Mouse (Mus musculus): ENCODE measurements at regions not wholly inside any gene's neighbourhood (a gene's known extent, or its start where the extent isn't known, plus 50 kb on each side); places are given as distances from the start of the nearest gene placed in this dataset.

GRCm38 (mm10) chr2:17290709-17291108 is 440.6 kb downstream of the Nebl start:
- no peak for DNase-seq

- DNase-seq, result no peak
These were observed 443.7 kb downstream of the Nebl start for GRCm38 (mm10) chr2:17287598-17287997.

- no peak for DNase-seq
These were observed 481.3 kb downstream of the Nebl start for GRCm38 (mm10) chr2:17249960-17250359.

GRCm38 (mm10) chr2:17245821-17246220 is 485.4 kb downstream of the Nebl start:
- DNase-seq, result no peak

GRCm38 (mm10) chr2:17215607-17216006 is 515.7 kb downstream of the Nebl start:
- DNase-seq, result no peak

- no peak for DNase-seq
These were observed 516.4 kb downstream of the Nebl start for GRCm38 (mm10) chr2:17214881-17215280.

GRCm38 (mm10) chr2:17212566-17212965 is 518.7 kb downstream of the Nebl start:
- no peak for DNase-seq

- DNase-seq, result no peak
These were observed 520.2 kb downstream of the Nebl start for GRCm38 (mm10) chr2:17211105-17211504.

GRCm38 (mm10) chr2:17193611-17194010 is 537.7 kb downstream of the Nebl start:
- DNase-seq, result no peak

- DNase-seq, result no peak
These were observed 542.1 kb downstream of the Nebl start for GRCm38 (mm10) chr2:17189169-17189568.

GRCm38 (mm10) chr2:17187822-17188221 is 543.4 kb downstream of the Nebl start:
- peak; percentile 5 for DNase-seq

GRCm38 (mm10) chr2:17183696-17184095 is 547.6 kb downstream of the Nebl start:
- no peak for DNase-seq

GRCm38 (mm10) chr2:17181597-17181996 is 549.7 kb downstream of the Nebl start:
- DNase-seq, result no peak

- DNase-seq, result no peak
These were observed 562.4 kb downstream of the Nebl start for GRCm38 (mm10) chr2:17168896-17169295.

GRCm38 (mm10) chr2:17165016-17165415 is 566.2 kb downstream of the Nebl start:
- no peak for DNase-seq

GRCm38 (mm10) chr2:17158463-17158862 is 572.8 kb downstream of the Nebl start:
- no peak for DNase-seq

GRCm38 (mm10) chr2:17157336-17157735 is 573.9 kb downstream of the Nebl start:
- DNase-seq, result no peak

- DNase-seq, result no peak
These were observed 575.7 kb downstream of the Nebl start for GRCm38 (mm10) chr2:17155596-17155995.

- DNase-seq, result no peak
These were observed 607.6 kb downstream of the Nebl start for GRCm38 (mm10) chr2:17123626-17124025.

GRCm38 (mm10) chr2:17117292-17117691 is 614.0 kb downstream of the Nebl start:
- peak; percentile 5 for DNase-seq

- DNase-seq, result no peak
These were observed 620.1 kb downstream of the Nebl start for GRCm38 (mm10) chr2:17111177-17111576.

GRCm38 (mm10) chr2:17101161-17101560 is 630.1 kb downstream of the Nebl start:
- no peak for DNase-seq

GRCm38 (mm10) chr2:17097546-17097945 is 633.7 kb downstream of the Nebl start:
- DNase-seq, result no peak

GRCm38 (mm10) chr2:17091454-17091853 is 639.8 kb downstream of the Nebl start:
- no peak for DNase-seq

GRCm38 (mm10) chr2:17081266-17081665 is 650.0 kb downstream of the Nebl start:
- no peak for DNase-seq
